Mouse (Mus musculus) right cerebral cortex, adult 18-20 months (tissue): Measurements from ENCODE around the gene Fkbp9.

Source experiments
- DNase-seq: peaks from one replicate; pipeline ENCODE4 v3.0.0; 2022; ENCODE audit warnings: mixed read lengths

Fkbp9 gene

GRCm38 (mm10) chr6:56831697-56832406, at the start of gene Fkbp9:
Gene Fkbp9, plus strand, starts transcription at chr6:56832059.
- DNase-seq, result peak; percentile 64

GRCm38 (mm10) chr6:56783561-56784272, 48.1 kb upstream of the Fkbp9 start:
- DNase-seq, result no peak

GRCm38 (mm10) chr6:56785068-56785467, 46.8 kb upstream of the Fkbp9 start:
- no peak for DNase-seq

- DNase-seq, result no peak
Observed at GRCm38 (mm10) chr6:56787668-56788067, 44.2 kb upstream of the Fkbp9 start.

GRCm38 (mm10) chr6:56789336-56789735, 42.5 kb upstream of the Fkbp9 start:
- DNase-seq, result no peak

GRCm38 (mm10) chr6:56794834-56795233, 37.0 kb upstream of the Fkbp9 start:
- no peak for DNase-seq

GRCm38 (mm10) chr6:56796232-56796631, 35.6 kb upstream of the Fkbp9 start:
- no peak for DNase-seq

GRCm38 (mm10) chr6:56796668-56797141, 35.2 kb upstream of the Fkbp9 start:
- peak; percentile 24 for DNase-seq

GRCm38 (mm10) chr6:56797311-56798151, 34.3 kb upstream of the Fkbp9 start, which contains the start of gene Kbtbd2:
Gene Kbtbd2, minus strand, starts transcription at chr6:56797813.
- peak; percentile 97 for DNase-seq

- no peak for DNase-seq
Observed at GRCm38 (mm10) chr6:56798152-56798465, 33.8 kb upstream of the Fkbp9 start.

GRCm38 (mm10) chr6:56805026-56805425, 26.8 kb upstream of the Fkbp9 start:
- DNase-seq, result no peak

GRCm38 (mm10) chr6:56806195-56806594, 25.7 kb upstream of the Fkbp9 start:
- DNase-seq, result peak; percentile 55

GRCm38 (mm10) chr6:56808656-56809055, 23.2 kb upstream of the Fkbp9 start:
- DNase-seq, result peak; percentile 53

GRCm38 (mm10) chr6:56813332-56813731, 18.5 kb upstream of the Fkbp9 start:
- no peak for DNase-seq

- no peak for DNase-seq
Observed at GRCm38 (mm10) chr6:56818436-56819123, 13.3 kb upstream of the Fkbp9 start.

GRCm38 (mm10) chr6:56819124-56819487, 12.8 kb upstream of the Fkbp9 start:
- no peak for DNase-seq

GRCm38 (mm10) chr6:56825657-56826056, 6.2 kb upstream of the Fkbp9 start:
- no peak for DNase-seq

- no peak for DNase-seq
Observed at GRCm38 (mm10) chr6:56832407-56832796, 543 bp downstream of the Fkbp9 start.

GRCm38 (mm10) chr6:56832830-56833229, 971 bp downstream of the Fkbp9 start:
- DNase-seq, result no peak

- DNase-seq, result no peak
Observed at GRCm38 (mm10) chr6:56834769-56835168, 2.9 kb downstream of the Fkbp9 start.

- DNase-seq, result peak; percentile 5
Observed at GRCm38 (mm10) chr6:56835532-56835931, 3.7 kb downstream of the Fkbp9 start.

- DNase-seq, result no peak
Observed at GRCm38 (mm10) chr6:56837166-56837565, 5.3 kb downstream of the Fkbp9 start.

- DNase-seq, result no peak
Observed at GRCm38 (mm10) chr6:56837621-56838020, 5.8 kb downstream of the Fkbp9 start.
